Mouse (Mus musculus) midbrain, embryonic 12.5 days (tissue): ENCODE data around the gene Calu. TPM values are rescaled to one million over a fixed set of nuclear protein-coding genes. Genes with fewer than 3 reads are reported as not detected.
A peak's percentile ranks its signal among the peaks of the same experiment; 100 is the strongest.
"Not testable (repeated sequence)": the region's sequence is repeated elsewhere in the genome, so short reads cannot be mapped to it uniquely, and the experiment has no call there.

Source experiments
- ATAC-seq: fragments of 200-750 bp; cut with Nextera tagmentation; 2 replicates; pipeline ENCODE4 v1.8.0; 2017; ENCODE audit warnings: low read depth, moderate TSS enrichment, moderate library complexity; ENCODE audit not compliant: low FRiP score
- H3K27ac ChIP-seq: fragments of 300-500 bp; sonication (generic); replicated peaks from 2 replicates; pipeline ENCODE4 v1.5.1; 2016; ENCODE audit warnings: mild to moderate bottlenecking
- H3K27me3 ChIP-seq: fragments of 300-500 bp; sonication (generic); 2 replicates; pipeline ENCODE4 v1.6.1; 2016; ENCODE audit warnings: mild to moderate bottlenecking
- H3K36me3 ChIP-seq: fragments of 300-500 bp; sonication (generic); 2 replicates; pipeline ENCODE4 v1.6.1; 2016
- H3K4me1 ChIP-seq: fragments of 300-500 bp; sonication (generic); 2 replicates; pipeline ENCODE4 v1.6.1; 2016
- H3K4me2 ChIP-seq: fragments of 300-500 bp; sonication (generic); replicated peaks from 2 replicates; pipeline ENCODE4 v1.6.1; 2016; ENCODE audit warnings: mild to moderate bottlenecking, moderate library complexity
- H3K4me3 ChIP-seq: fragments of 300-500 bp; sonication (generic); 2 replicates; pipeline ENCODE4 v1.5.1; 2016; ENCODE audit warnings: mild to moderate bottlenecking
- H3K9ac ChIP-seq: fragments of 300-500 bp; sonication (generic); replicated peaks from 2 replicates; pipeline ENCODE4 v1.6.1; 2016; ENCODE audit warnings: mild to moderate bottlenecking, moderate library complexity
- H3K9me3 ChIP-seq: fragments of 300-500 bp; sonication (generic); 2 replicates; pipeline ENCODE4 v1.6.1; 2016; ENCODE audit warnings: mild to moderate bottlenecking
- WGBS: fragments of 180-500 bp; shearing (Covaris S2); methylation state at CpG from one replicate; pipeline ENCODE4 v1.1.7; 2016; 5-methylcytosine and 5-hydroxymethylcytosine counted together
- polyA plus RNA-seq: library from polyadenylated mRNA; unstranded; fragments of >200 nt; fragmentation: Nextera tagmentation; extraction: Ambion mirVana; gene quantifications from 2 replicates; pipeline ENCODE4 v1.2.1, GENCODE M21; 2016

Calu gene
- polyA plus RNA-seq, 1 experiment from 2014 or later = 225 TPM

GRCm38 (mm10) chr6:29365277-29365676 lies 17.4 kb downstream of the Calu start:
- H3K36me3 ChIP-seq = peaks cover 35% of the 10 kb centered on the region
- no peaks in the 10 kb centered on the region; the same call in 1 of the 2 replicates for H3K4me1 ChIP-seq
- H3K27me3 ChIP-seq = no peaks in the 10 kb centered on the region
- no peak for ATAC-seq
- H3K27ac ChIP-seq = no peak overlapping the region
- WGBS = 80% methylated on average over 1 of the region's 1 CpGs
- no peak overlapping the region for H3K4me3 ChIP-seq
- H3K4me2 ChIP-seq = no peak overlapping the region
- H3K9me3 ChIP-seq = no peaks in the 10 kb centered on the region
- no peak overlapping the region for H3K9ac ChIP-seq

- H3K9me3 ChIP-seq = no peaks in the 10 kb centered on the region
- H3K4me1 ChIP-seq = no peaks in the 10 kb centered on the region
- H3K4me3 ChIP-seq = no peak overlapping the region
- H3K27ac ChIP-seq = no peak overlapping the region
- WGBS = 99% methylated on average over 4 of the region's 4 CpGs
- H3K4me2 ChIP-seq = no peak overlapping the region
- H3K27me3 ChIP-seq = no peaks in the 10 kb centered on the region
- no peak overlapping the region for H3K9ac ChIP-seq
- H3K36me3 ChIP-seq = peaks cover 62% of the 10 kb centered on the region
- no peak for ATAC-seq
Measured at GRCm38 (mm10) chr6:29377386-29377785, 29.5 kb downstream of the Calu start.

- WGBS = 94% methylated on average over 10 of the region's 10 CpGs
- H3K27ac ChIP-seq = no peak overlapping the region
- H3K9me3 ChIP-seq = no peaks in the 10 kb centered on the region
- no peak overlapping the region for H3K4me2 ChIP-seq
- peaks cover 49% of the 10 kb centered on the region for H3K36me3 ChIP-seq
- H3K4me1 ChIP-seq = no peaks in the 10 kb centered on the region
- ATAC-seq = no peak
- H3K27me3 ChIP-seq = no peaks in the 10 kb centered on the region
- H3K4me3 ChIP-seq = no peak overlapping the region
- H3K9ac ChIP-seq = no peak overlapping the region
Measured at GRCm38 (mm10) chr6:29378678-29379077, 30.8 kb downstream of the Calu start.

GRCm38 (mm10) chr6:29379954-29380353 lies 32.1 kb downstream of the Calu start:
- WGBS = 95% methylated on average over 6 of the region's 6 CpGs
- Histone ChIP-seq H3K27me3 (no peaks in the 10 kb centered on the region), H3K4me3 (no peak overlapping the region), H3K9me3 (no peaks in the 10 kb centered on the region), H3K4me1 (no peaks in the 10 kb centered on the region), H3K9ac (no peak overlapping the region), H3K36me3 (peaks cover 36% of the 10 kb centered on the region), H3K27ac (no peak overlapping the region), H3K4me2 (no peak overlapping the region)
- no peak for ATAC-seq

GRCm38 (mm10) chr6:29382442-29382841 lies 34.6 kb downstream of the Calu start:
- Histone ChIP-seq H3K27me3 (0 out of 2 replicates have a peak, but pooled peaks cover 3% of the 10 kb centered on the region), H3K4me1 (0 out of 2 replicates have a peak, but pooled peaks cover under 1% of the 10 kb centered on the region), H3K9me3 (no peaks in the 10 kb centered on the region), H3K4me3 (no peak overlapping the region), H3K27ac (no peak overlapping the region), H3K36me3 (peaks cover 14% of the 10 kb centered on the region), H3K4me2 (no peak overlapping the region), H3K9ac (no peak overlapping the region)
- ATAC-seq = no peak
- WGBS = 40% methylated on average over 2 of the region's 2 CpGs

GRCm38 (mm10) chr6:29388052-29388518 lies 40.2 kb downstream of the Calu start, which contains the start of gene Opn1sw:
TSS of gene Opn1sw (minus strand) at chr6:29388468.
- H3K4me3 ChIP-seq = no peak within 1 kb of the TSS
- H3K4me2 ChIP-seq = 0 out of 2 replicates have a peak within 1 kb of the TSS, but pooled peaks have one; percentile 10
- no peak for ATAC-seq
- peaks cover 7% of the 10 kb centered on the region for H3K4me1 ChIP-seq
- no peak within 1 kb of the TSS for H3K27ac ChIP-seq
- no peaks in the 10 kb centered on the region for H3K36me3 ChIP-seq
- no peak within 1 kb of the TSS for H3K9ac ChIP-seq
- peaks cover 26% of the 10 kb centered on the region for H3K27me3 ChIP-seq
- 3% methylated on average over 12 of the region's 12 CpGs for WGBS
- no peaks in the 10 kb centered on the region for H3K9me3 ChIP-seq

GRCm38 (mm10) chr6:29388606-29389080 lies 40.8 kb downstream of the Calu start:
- WGBS = 14% methylated on average over 11 of the region's 11 CpGs
- Histone ChIP-seq H3K4me3 (no peak overlapping the region), H3K36me3 (no peaks in the 10 kb centered on the region), H3K27me3 (peaks cover 28% of the 10 kb centered on the region), H3K27ac (no peak overlapping the region), H3K9me3 (no peaks in the 10 kb centered on the region), H3K4me1 (peaks cover 7% of the 10 kb centered on the region), H3K9ac (no peak overlapping the region), H3K4me2 (no peak overlapping the region)
- no peak for ATAC-seq

- no peak for ATAC-seq
- H3K9ac ChIP-seq = no peak overlapping the region
- H3K27ac ChIP-seq = no peak overlapping the region
- 66% methylated on average over 9 of the region's 9 CpGs for WGBS
- H3K36me3 ChIP-seq = no peaks in the 10 kb centered on the region
- no peaks in the 10 kb centered on the region for H3K9me3 ChIP-seq
- H3K4me2 ChIP-seq = no peak overlapping the region
- peaks cover 7% of the 10 kb centered on the region for H3K4me1 ChIP-seq
- H3K4me3 ChIP-seq = no peak overlapping the region
- H3K27me3 ChIP-seq = peaks cover 35% of the 10 kb centered on the region
Measured at GRCm38 (mm10) chr6:29389425-29389824, 41.6 kb downstream of the Calu start.

- not testable (repeated sequence) for H3K4me3 ChIP-seq, H3K4me1 ChIP-seq, ATAC-seq, H3K27ac ChIP-seq, H3K9me3 ChIP-seq, H3K9ac ChIP-seq, H3K36me3 ChIP-seq, H3K4me2 ChIP-seq
- peaks cover 46% of the 10 kb centered on the region for H3K27me3 ChIP-seq
- WGBS = 79% methylated on average over 1 of the region's 1 CpGs
Measured at GRCm38 (mm10) chr6:29390500-29390899, 42.6 kb downstream of the Calu start.

GRCm38 (mm10) chr6:29391241-29391640 lies 43.4 kb downstream of the Calu start:
- WGBS = 80% methylated on average over 8 of the region's 8 CpGs
- Histone ChIP-seq H3K27me3 (peaks cover 48% of the 10 kb centered on the region), H3K4me1 (peaks cover 11% of the 10 kb centered on the region)
- not testable (repeated sequence) for H3K4me3 ChIP-seq, H3K27ac ChIP-seq, H3K4me2 ChIP-seq, H3K9ac ChIP-seq, H3K9me3 ChIP-seq, H3K36me3 ChIP-seq, ATAC-seq

GRCm38 (mm10) chr6:29391802-29392201 lies 43.9 kb downstream of the Calu start:
- Histone ChIP-seq H3K4me1 (peaks cover 11% of the 10 kb centered on the region), H3K36me3 (no peaks in the 10 kb centered on the region), H3K9ac (no peak overlapping the region), H3K4me3 (no peak overlapping the region), H3K27ac (no peak overlapping the region), H3K4me2 (no peak overlapping the region), H3K9me3 (no peaks in the 10 kb centered on the region), H3K27me3 (peaks cover 48% of the 10 kb centered on the region)
- 73% methylated on average over 4 of the region's 4 CpGs for WGBS
- ATAC-seq = no peak

- H3K27me3 ChIP-seq = peaks cover 37% of the 10 kb centered on the region
- 45% methylated on average over 1 of the region's 1 CpGs for WGBS
- ATAC-seq = no peak
Measured at GRCm38 (mm10) chr6:29394286-29394685, 46.4 kb downstream of the Calu start.

More at GRCm38 (mm10) chr6:29394286-29394685, 46.4 kb downstream of the Calu start:
- no peak overlapping the region for H3K9ac ChIP-seq
- no peaks in the 10 kb centered on the region for H3K9me3 ChIP-seq
- H3K36me3 ChIP-seq = no peaks in the 10 kb centered on the region
- no peak overlapping the region for H3K4me2 ChIP-seq
- H3K4me1 ChIP-seq = peaks cover 15% of the 10 kb centered on the region
- H3K27ac ChIP-seq = no peak overlapping the region
- no peak overlapping the region for H3K4me3 ChIP-seq
